Mouse (Mus musculus) bone marrow, adult 2 months (tissue): ENCODE measurements around the gene Sec24b.

Source experiments
- CTCF ChIP-seq: fragments of 200-500 bp; IDR thresholded peaks from 2 replicates; pipeline ENCODE4 v1.5.1; 2011; ENCODE audit warnings: low read length, control low read depth; ENCODE audit not compliant: control insufficient read depth, insufficient read depth
- POLR2A ChIP-seq: fragments of 200-500 bp; IDR thresholded peaks from 2 replicates; pipeline ENCODE4 v1.6.1; 2011; ENCODE audit warnings: low read depth, mild to moderate bottlenecking, control low read depth, low read length, borderline replicate concordance; ENCODE audit not compliant: control insufficient read depth

- TF ChIP-seq POLR2A: no peak
- no peak for TF ChIP-seq CTCF
Measured at GRCm38 (mm10) chr3:129978716-129979115, 82.6 kb downstream of the Sec24b start.
